Mouse (Mus musculus): Measurements from ENCODE around the gene Sez6l.

The Sez6l gene

DNA sequence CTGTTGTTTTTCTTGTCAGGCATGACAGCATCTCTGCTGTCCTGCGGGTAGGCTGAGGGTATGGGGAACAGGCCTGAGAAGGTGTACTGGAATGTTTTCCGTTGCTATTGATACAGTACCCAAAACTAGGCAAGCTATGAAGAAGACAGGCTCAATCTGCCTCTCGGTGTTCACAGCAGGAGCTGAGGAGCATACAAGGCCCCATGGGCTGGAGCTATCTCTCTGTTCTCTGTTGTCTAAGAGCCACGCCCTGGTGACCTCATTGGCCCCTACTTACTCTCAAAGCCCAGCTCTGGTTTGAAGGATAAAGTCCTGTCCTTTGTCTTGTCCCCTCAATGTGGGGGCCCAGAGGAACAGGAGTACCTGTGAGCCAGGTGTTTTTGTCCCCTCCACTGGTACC, 53.7 kb downstream of the Sez6l start:
- CTCF ChIA-PET, result interaction anchor here in 2 of 4 experiments (0.5 to 1.0 kb wide), 3 partner anchors 10 to 572 kb away, joined by 3 to 4 read pairs (median 3); no protein-coding TSS in a partner anchor
- POLR2A ChIA-PET, result interaction anchor here in 3 of 4 experiments (0.6 to 1.8 kb wide), 11 partner anchors 10 to 325 kb away, joined by 3 to 6 read pairs (median 4); no protein-coding TSS in a partner anchor

GRCm38 (mm10) chr5:112521703-112522527, 55.1 kb downstream of the Sez6l start:
- CTCF ChIA-PET, result interaction anchor here in 3 of 4 experiments (0.5 to 1.7 kb wide), 6 partner anchors 11 to 652 kb away, joined by 3 to 5 read pairs (median 4); no protein-coding TSS in a partner anchor

DNA sequence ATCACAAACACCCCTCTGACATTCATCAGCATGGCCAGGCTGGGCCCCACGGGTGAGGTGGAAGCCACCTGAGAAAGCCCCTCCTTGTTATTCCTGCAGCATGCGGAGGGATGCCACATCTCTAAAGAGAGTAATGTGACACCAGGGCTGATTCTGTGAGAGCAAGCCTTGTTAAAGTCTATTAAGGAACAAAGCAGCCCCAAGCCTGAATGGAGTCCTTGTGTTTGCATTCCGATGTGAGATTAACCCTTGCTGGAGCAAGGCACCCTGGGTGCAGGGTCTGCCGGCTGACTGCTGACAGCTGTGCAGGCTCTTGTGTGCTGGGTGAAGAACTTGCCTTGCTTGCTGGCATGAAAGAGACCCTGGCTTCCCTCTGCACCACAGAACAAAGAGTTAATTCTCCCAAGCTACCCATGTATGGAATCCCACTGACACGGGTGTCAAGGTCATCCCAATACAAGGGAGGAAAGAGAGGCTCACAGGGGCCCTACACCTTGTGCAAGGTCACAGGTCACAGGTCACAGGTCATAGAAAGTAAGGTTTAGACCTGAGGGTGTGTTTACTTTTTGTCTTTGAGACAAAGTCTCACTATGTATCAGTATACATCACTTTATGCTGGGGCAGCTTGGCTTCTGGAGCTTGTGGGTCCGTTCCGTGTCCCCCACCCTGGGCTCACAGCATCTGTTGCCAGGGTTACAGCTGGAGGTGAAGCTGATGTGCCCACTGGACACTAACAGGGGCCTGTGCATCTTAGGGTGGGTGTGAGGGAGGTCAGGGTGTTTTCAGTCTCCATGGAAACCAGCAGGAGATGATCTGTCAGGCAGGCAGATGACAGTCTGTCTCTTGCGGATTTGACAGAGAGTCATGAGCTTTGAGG, 55.9 kb downstream of the Sez6l start:
- ChIA-PET POLR2A (interaction anchor here in 1 of 4 experiments (1.0 kb wide), 1 partner anchor 73 kb away, joined by 3 read pairs; no protein-coding TSS in a partner anchor), CTCF (interaction anchor here in 2 of 4 experiments (1.0 to 1.7 kb wide), 3 partner anchors 12 to 140 kb away, joined by 3 to 5 read pairs (median 4); no protein-coding TSS in a partner anchor)

More at GRCm38 (mm10) chr5:112521703-112522527, 55.1 kb downstream of the Sez6l start:
- POLR2A ChIA-PET, result interaction anchor here in 3 of 4 experiments (0.6 to 1.8 kb wide), 9 partner anchors 11 to 327 kb away, joined by 3 to 12 read pairs (median 3); no protein-coding TSS in a partner anchor

DNA sequence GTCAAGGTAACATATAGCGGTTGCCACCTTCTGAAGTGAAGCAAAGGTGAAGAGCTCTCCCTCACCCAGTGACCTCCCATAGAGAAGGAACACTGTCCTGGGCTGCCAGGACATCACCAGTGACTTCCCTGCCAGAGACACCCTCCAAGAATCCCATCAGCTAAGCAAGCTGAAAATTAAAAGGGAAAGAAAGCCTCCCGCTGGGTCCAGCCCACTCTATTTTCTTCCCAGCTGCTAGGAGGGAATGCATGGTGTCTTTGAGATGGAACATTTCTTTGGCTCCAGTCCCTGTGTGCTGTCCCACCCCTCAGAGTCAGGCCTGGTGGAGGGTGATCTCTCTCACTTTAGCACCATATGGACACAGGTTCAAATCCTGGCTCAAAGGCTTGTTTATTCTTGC, 58.2 kb downstream of the Sez6l start:
- ChIA-PET CTCF (no interaction called here), POLR2A (interaction anchor here in 1 of 4 experiments (0.6 kb wide), 1 partner anchor 38 kb away, joined by 3 read pairs; no protein-coding TSS in a partner anchor)

- ChIA-PET POLR2A (no interaction called here), CTCF (interaction anchor here in 2 of 4 experiments (0.6 to 1.9 kb wide), 5 partner anchors 11 to 606 kb away, joined by 3 to 7 read pairs (median 5); no protein-coding TSS in a partner anchor)
Measured at GRCm38 (mm10) chr5:112517454-112517853, 59.5 kb downstream of the Sez6l start.

DNA sequence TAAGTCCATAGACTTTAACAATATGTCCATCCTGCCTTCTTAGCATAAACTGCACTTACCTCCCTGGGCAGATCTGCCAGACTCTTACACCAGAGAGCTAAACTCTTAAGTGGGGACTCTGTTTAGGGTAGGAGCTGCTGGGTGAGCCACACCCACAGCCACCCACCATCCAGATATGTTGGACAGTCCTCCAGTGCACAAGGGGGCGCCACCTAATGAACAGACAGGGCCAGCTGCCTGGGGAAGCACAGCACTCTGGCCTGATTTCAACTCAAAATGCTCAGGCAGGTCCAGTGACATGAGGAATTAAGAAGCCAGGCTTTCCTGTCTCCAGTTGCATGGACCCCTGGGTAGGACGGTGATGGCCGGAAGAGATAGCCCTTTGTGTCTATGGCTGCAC, 60.5 kb downstream of the Sez6l start:
- ChIA-PET CTCF (interaction anchor here in 3 of 4 experiments (0.6 to 1.9 kb wide), 12 partner anchors 10 to 606 kb away, joined by 3 to 7 read pairs (median 4); no protein-coding TSS in a partner anchor), POLR2A (interaction anchor here in 1 of 4 experiments (0.5 kb wide), 1 partner anchor 17 kb away, joined by 3 read pairs; no protein-coding TSS in a partner anchor)

- ChIA-PET POLR2A (interaction anchor here in 3 of 4 experiments (0.6 to 3.1 kb wide), 6 partner anchors 9 to 45 kb away, joined by 3 to 10 read pairs (median 4); no protein-coding TSS in a partner anchor), CTCF (no interaction called here)
Measured at GRCm38 (mm10) chr5:112510351-112510750, 66.6 kb downstream of the Sez6l start.

- ChIA-PET CTCF (no interaction called here), POLR2A (interaction anchor here in 3 of 4 experiments (0.5 to 3.1 kb wide), 9 partner anchors 10 to 218 kb away, joined by 3 to 10 read pairs (median 3); no protein-coding TSS in a partner anchor)
Measured at GRCm38 (mm10) chr5:112509916-112510315, 67.1 kb downstream of the Sez6l start.

DNA sequence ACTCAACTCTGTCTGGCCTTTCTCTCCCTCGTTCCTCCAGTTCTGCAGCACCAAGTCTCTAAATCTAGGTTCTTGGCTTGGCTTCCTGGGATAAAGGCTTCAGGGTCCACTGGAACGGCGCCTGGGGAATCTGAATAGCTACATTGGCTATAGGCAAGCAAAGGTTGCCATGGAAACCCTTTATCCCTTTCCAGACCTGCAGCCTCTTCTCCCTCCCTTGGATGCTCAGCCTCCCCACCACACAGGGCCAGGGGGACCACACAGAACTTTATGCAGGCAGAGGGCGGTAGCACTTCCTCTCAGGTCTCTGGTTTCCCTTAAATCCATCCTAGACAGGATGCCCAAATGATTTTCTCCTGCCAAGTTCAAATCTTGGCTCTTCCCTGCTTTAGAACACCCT, 71.4 kb downstream of the Sez6l start:
- ChIA-PET CTCF (interaction anchor here in 2 of 4 experiments (1.0 to 1.2 kb wide), 5 partner anchors 11 to 51 kb away, joined by 3 to 5 read pairs (median 3); no protein-coding TSS in a partner anchor), POLR2A (interaction anchor here in 1 of 4 experiments (1.2 kb wide), 1 partner anchor 48 kb away, joined by 3 read pairs; no protein-coding TSS in a partner anchor)

DNA sequence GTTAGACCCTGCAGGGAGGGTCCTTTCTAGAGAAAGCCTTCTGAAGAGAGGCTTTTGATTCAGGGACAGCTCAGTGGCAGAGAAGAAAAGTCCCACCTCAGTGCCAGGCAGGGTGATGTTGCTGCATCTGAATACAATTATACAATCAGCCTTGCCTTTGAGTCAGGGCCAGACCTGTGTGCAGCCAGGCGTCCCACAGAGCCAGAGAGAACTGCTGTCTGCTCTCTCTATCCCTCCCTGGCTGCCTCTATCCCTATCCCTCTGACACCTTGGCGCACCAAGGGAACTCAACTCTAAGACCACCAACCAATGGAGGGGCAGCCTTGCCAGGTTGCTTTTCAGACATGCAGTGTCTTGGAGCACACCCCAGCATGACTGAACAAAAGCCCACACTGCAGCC, 75.6 kb downstream of the Sez6l start:
- CTCF ChIA-PET, result interaction anchor here in 2 of 4 experiments (0.6 to 1.7 kb wide), 2 partner anchors 10 to 1485 kb away, joined by 3 read pairs; no protein-coding TSS in a partner anchor

DNA sequence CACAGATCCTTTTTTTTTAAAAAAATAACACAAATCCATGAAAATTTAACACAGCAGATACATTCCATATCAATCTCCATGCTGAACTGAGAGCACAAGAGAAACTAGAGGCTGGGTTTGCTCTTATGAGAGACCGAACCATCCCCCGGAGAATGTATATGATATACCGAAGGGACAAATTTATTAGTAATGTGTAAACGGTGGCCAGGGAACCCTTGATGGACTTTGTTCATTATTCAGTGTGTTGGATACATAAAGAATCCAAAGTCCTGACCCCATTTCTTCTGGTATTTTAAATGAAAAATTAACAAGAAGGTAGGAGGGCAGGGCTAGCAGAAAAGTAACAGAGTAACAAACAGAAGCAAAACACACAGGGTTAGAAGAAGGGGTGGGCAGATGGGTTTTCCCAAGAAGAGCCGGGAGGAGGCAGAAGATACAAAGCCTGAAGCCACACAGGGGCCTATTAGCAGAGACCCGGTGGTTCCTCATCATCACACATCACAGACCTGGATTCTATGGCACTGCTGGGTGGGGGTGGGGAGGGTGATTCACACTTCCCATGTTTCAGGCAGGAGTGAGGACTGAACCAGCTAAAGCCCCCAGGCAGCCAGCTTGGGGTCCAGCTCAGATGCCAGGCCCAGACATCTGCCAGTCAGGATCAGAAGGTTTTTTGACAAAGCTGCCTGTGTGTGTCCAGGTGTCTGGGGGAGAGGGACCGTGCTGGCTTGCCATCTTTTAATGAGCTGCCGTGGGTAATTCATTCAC, 76.9 kb downstream of the Sez6l start:
- ChIA-PET CTCF (interaction anchor here in 2 of 4 experiments (0.6 to 1.1 kb wide), 2 partner anchors 33 to 241 kb away, joined by 3 read pairs; no protein-coding TSS in a partner anchor), POLR2A (interaction anchor here in 3 of 4 experiments (0.6 to 1.4 kb wide), 6 partner anchors 8 to 380 kb away, joined by 3 to 4 read pairs (median 3); no protein-coding TSS in a partner anchor)

More for the DNA sequence above, 75.6 kb downstream of the Sez6l start:
- POLR2A ChIA-PET, result no interaction called here

- CTCF ChIA-PET, result interaction anchor here in 2 of 4 experiments (0.6 to 1.1 kb wide), 7 partner anchors 16 to 578 kb away, joined by 3 to 5 read pairs (median 3); no protein-coding TSS in a partner anchor
- POLR2A ChIA-PET, result interaction anchor here in 3 of 4 experiments (0.6 to 1.7 kb wide), 15 partner anchors 9 to 612 kb away, joined by 3 to 5 read pairs (median 3); no protein-coding TSS in a partner anchor
Measured at GRCm38 (mm10) chr5:112498921-112499917, 77.8 kb downstream of the Sez6l start.

DNA sequence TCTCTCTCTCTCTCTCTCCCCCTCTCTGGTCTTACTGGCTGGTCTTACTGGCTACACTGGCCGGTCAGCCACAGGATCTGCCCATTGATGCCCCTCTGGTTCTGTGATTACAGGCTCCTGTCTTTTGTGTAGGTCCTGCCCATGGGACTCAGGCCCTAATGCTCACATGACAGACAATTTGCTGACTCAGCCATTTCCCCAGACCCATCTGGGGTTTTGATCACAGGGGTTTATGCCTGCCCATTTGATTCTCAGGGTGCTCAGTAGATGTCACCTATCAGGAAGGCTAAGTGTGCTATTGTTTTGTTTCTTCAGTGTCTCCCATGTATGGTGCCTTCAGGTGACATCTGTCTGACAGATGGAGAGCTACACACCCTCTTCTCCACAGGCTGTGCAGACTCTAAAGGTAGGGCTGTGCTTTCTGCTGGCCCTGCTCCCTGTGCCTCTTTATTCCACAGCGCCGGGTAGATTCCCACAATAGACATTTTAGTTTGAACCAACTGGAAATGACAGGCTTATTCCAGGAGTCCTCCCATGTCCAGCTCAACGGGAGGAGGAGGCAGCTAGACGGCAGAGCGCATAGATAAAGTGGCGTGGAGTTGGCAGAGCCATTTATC, 80.1 kb downstream of the Sez6l start:
- ChIA-PET CTCF (no interaction called here), POLR2A (no interaction called here)

DNA sequence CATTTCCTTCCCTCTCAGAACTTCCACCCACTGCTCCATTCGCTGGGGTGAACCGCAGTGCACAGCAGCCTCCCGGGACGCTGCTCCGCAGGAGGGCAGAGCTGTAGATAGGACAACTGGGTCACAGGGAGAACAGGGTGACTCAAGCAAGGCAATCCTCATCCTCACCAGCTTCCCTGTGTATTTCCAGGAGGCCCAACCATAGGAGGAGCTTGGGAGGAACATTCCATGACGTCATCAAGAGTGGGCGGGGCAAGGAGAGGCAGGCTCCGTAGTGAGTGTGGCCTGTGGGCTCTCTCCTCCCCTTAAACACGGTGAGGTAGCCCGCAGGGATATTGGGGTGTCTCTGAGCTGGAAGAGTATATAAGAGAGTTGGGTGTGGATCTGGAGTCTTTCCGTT, 83.5 kb downstream of the Sez6l start:
- CTCF ChIA-PET, result interaction anchor here in 2 of 4 experiments (0.7 to 1.1 kb wide), 4 partner anchors 8 to 74 kb away, joined by 3 read pairs; no protein-coding TSS in a partner anchor
- POLR2A ChIA-PET, result interaction anchor here in 3 of 4 experiments (0.6 to 1.5 kb wide), 8 partner anchors 9 to 657 kb away, joined by 3 to 6 read pairs (median 3); no protein-coding TSS in a partner anchor

DNA sequence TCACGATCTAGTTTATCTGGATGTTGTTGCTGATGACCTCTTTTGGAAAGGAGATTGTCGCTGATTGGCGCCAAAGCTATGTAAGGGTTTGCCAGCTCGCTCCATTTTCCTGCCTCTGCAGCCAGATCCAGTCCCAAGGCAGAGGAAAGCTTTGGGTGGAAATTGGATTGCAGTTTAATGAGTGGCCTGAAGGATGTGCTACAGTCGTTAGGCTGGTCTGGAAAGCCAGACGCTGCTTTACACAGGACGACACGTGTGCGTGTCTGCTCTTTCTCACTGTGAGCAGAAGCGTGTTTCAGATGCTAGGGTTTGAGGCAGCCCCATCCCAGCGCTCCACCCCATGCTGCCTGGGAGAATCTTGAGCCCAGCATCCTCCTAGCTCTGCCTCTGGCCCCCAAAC, 85.5 kb downstream of the Sez6l start:
- CTCF ChIA-PET, result interaction anchor here in 3 of 4 experiments (0.6 to 1.2 kb wide), 8 partner anchors 9 to 170 kb away, joined by 3 to 5 read pairs (median 3); no protein-coding TSS in a partner anchor
- POLR2A ChIA-PET, result interaction anchor here in 1 of 4 experiments (1.2 to 1.3 kb wide), 2 partner anchors 9 to 94 kb away, joined by 3 to 4 read pairs; no protein-coding TSS in a partner anchor
